ENCODE assay signal across 23 mouse cellular contexts in genomic region chr10:105693131-105693530, GRCm38 (mm10).
DNase-seq lines count a peak whose midpoint lies in the region; ATAC-seq and TF ChIP-seq lines count a peak whose summit lies in the region.
"Had no signal": no experiment of that assay in that cellular context is flagged by ENCODE, and none has a peak within 500 bp of the region (broad histone marks: within the 10 kb centered on the region; RNA-seq: fewer than 3 reads in every experiment).

No protein-coding gene starts in this region.

- no peak for TF ChIP-seq CTCF in hindbrain, postnatal 0 days (IDR thresholded peaks at IDR 0.05; ENCODE audit: low read depth)

- H3K9me3 ChIP-seq in hindbrain, embryonic 12.5 days (replicated peaks) = no peaks in the 10 kb centered on the region
- no peaks in the 10 kb centered on the region for H3K9me3 ChIP-seq in hindbrain, postnatal 0 days (ENCODE audit: low read length)
- no peaks in the 10 kb centered on the region for H3K9me3 ChIP-seq in hindbrain, embryonic 14.5 days (ENCODE audit: control insufficient read depth, low read length)
- H3K9me3 ChIP-seq: forebrain, embryonic 10.5 days; intestine, embryonic 15.5 days had no signal

- no peak overlapping the region for H3K9ac ChIP-seq in hindbrain, embryonic 12.5 days
- H3K9ac ChIP-seq in hindbrain, postnatal 0 days (replicated peaks; ENCODE audit: low read length) = no peak overlapping the region
- no peak overlapping the region for H3K9ac ChIP-seq in hindbrain, embryonic 14.5 days
- H3K9ac ChIP-seq: forebrain, postnatal 0 days; intestine, embryonic 15.5 days had no signal

- H3K4me1 ChIP-seq in hindbrain, embryonic 12.5 days = peaks cover 12% of the 10 kb centered on the region
- 0 out of 2 replicates have a peak, but pooled peaks cover 4% of the 10 kb centered on the region for H3K4me1 ChIP-seq in hindbrain, postnatal 0 days (ENCODE audit: insufficient read depth, low read length)
- H3K4me1 ChIP-seq in hindbrain, embryonic 14.5 days (replicated peaks; ENCODE audit: control insufficient read depth, insufficient read depth, low read length) = peaks cover 5% of the 10 kb centered on the region
- H3K4me1 ChIP-seq: forebrain, embryonic 10.5 days; intestine, embryonic 15.5 days had no signal

- H3K27ac ChIP-seq in hindbrain, embryonic 12.5 days = no peak overlapping the region
- no peak overlapping the region for H3K27ac ChIP-seq in hindbrain, postnatal 0 days
- no peak overlapping the region for H3K27ac ChIP-seq in hindbrain, embryonic 14.5 days
- H3K27ac ChIP-seq: forebrain, embryonic 10.5 days; gastrocnemius, adult 2 months; intestine, embryonic 15.5 days had no signal

- H3K4me3 ChIP-seq in hindbrain, embryonic 12.5 days = no peak overlapping the region
- no peak overlapping the region for H3K4me3 ChIP-seq in hindbrain, postnatal 0 days (ENCODE audit: low read length)
- no peak overlapping the region for H3K4me3 ChIP-seq in hindbrain, embryonic 14.5 days (replicated peaks; ENCODE audit: low read length)
- H3K4me3 ChIP-seq: forebrain, embryonic 10.5 days; gastrocnemius, adult 2 months; intestine, embryonic 15.5 days had no signal

- peak; percentile 57; the same call in 1 of the 2 replicates for ATAC-seq in hindbrain, embryonic 12.5 days (ENCODE audit: low FRiP score)
- ATAC-seq in hindbrain, postnatal 0 days = no peak
- peak; percentile 64; the same call in 1 of the 2 replicates for ATAC-seq in hindbrain, embryonic 14.5 days (ENCODE audit: low FRiP score)
- no peak for ATAC-seq in megakaryocyte-erythroid progenitor cell, adult 5-6 weeks (replicated peaks; ENCODE audit: low FRiP score, low TSS enrichment, poor library complexity, severe bottlenecking)
- ATAC-seq: forebrain, embryonic 14.5 days; forebrain, postnatal 0 days; intestine, embryonic 15.5 days had no signal

- DNase-seq in embryo, embryonic 10 days (ENCODE audit: low spot score) = peak; percentile 49
- no peak for DNase-seq in embryo, embryonic 11 days
- no peak for DNase-seq in hindbrain, postnatal 0 days (ENCODE audit: low spot score)
- DNase-seq in hindbrain, embryonic 14.5 days (ENCODE audit: low spot score) = no peak
- DNase-seq in retina, embryonic 14.5 days (ENCODE audit: low spot score) = peak; percentile 71
- no peak for DNase-seq in MN1 (ENCODE audit: low spot score)
- DNase-seq: adrenal gland, adult 2 months; adrenal gland, postnatal 14 days; cerebellum, adult 11 months; cerebellum, adult 2 months; cerebellum, postnatal 10 days; cerebellum, postnatal 36 days; forebrain, postnatal 0 days; gastrocnemius, adult 2 months; gastrocnemius, postnatal 14 days; heart, adult 11 months; kidney, adult 11 months had no signal

- H3K36me3 ChIP-seq in hindbrain, embryonic 12.5 days = no peaks in the 10 kb centered on the region
- no peaks in the 10 kb centered on the region for H3K36me3 ChIP-seq in hindbrain, postnatal 0 days (ENCODE audit: insufficient read depth, low read length)
- no peaks in the 10 kb centered on the region for H3K36me3 ChIP-seq in hindbrain, embryonic 14.5 days (replicated peaks; ENCODE audit: control insufficient read depth, insufficient read depth)
- H3K36me3 ChIP-seq: forebrain, embryonic 10.5 days; intestine, embryonic 15.5 days had no signal

- peaks cover 3% of the 10 kb centered on the region; the same call in 1 of the 2 replicates for H3K27me3 ChIP-seq in hindbrain, embryonic 12.5 days
- H3K27me3 ChIP-seq in hindbrain, postnatal 0 days (ENCODE audit: insufficient read depth, low read length) = no peaks in the 10 kb centered on the region
- H3K27me3 ChIP-seq in hindbrain, embryonic 14.5 days (ENCODE audit: control insufficient read depth, insufficient read depth, low read length) = no peaks in the 10 kb centered on the region
- H3K27me3 ChIP-seq: intestine, embryonic 15.5 days had no signal

- 39% methylated on average over 4 of the region's 4 CpGs for WGBS in hindbrain, embryonic 12.5 days
- 39% methylated on average over 4 of the region's 4 CpGs for WGBS in hindbrain, postnatal 0 days
- WGBS in hindbrain, embryonic 14.5 days = 33% methylated on average over 4 of the region's 4 CpGs

- no peak overlapping the region for H3K4me2 ChIP-seq in hindbrain, embryonic 12.5 days (replicated peaks)
- no peak overlapping the region for H3K4me2 ChIP-seq in hindbrain, postnatal 0 days (ENCODE audit: low read depth, low read length)
- no peak overlapping the region for H3K4me2 ChIP-seq in hindbrain, embryonic 14.5 days (replicated peaks)
- H3K4me2 ChIP-seq: heart, embryonic 11.5 days; intestine, embryonic 15.5 days had no signal

Comparison
In these comparisons a context has a peak if more than half of its experiments do, and no peak if none do; other contexts are left out.
1. DNase-seq: peak in embryo, embryonic 10 days (single experiment) and retina, embryonic 14.5 days (single experiment); none in embryo, embryonic 11 days (single experiment), hindbrain, postnatal 0 days (single experiment), hindbrain, embryonic 14.5 days (single experiment) and MN1 (single experiment).
2. ATAC-seq: peak in hindbrain, embryonic 12.5 days (single experiment) and hindbrain, embryonic 14.5 days (single experiment); none in hindbrain, postnatal 0 days (single experiment) and megakaryocyte-erythroid progenitor cell, adult 5-6 weeks (single experiment).